Mouse (Mus musculus) lung, postnatal 0 days (tissue): Measurements from ENCODE around the gene Gm5269.

Source experiments
- CTCF ChIP-seq: IDR thresholded peaks from 2 replicates; pipeline ENCODE4 v1.5.1; 2016; ENCODE audit warnings: antibody characterized with exemption, mild to moderate bottlenecking
- EP300 ChIP-seq: IDR thresholded peaks from 2 replicates; pipeline ENCODE4 v1.6.1; 2016; ENCODE audit warnings: antibody characterized with exemption, mild to moderate bottlenecking, control low read depth

DNA sequence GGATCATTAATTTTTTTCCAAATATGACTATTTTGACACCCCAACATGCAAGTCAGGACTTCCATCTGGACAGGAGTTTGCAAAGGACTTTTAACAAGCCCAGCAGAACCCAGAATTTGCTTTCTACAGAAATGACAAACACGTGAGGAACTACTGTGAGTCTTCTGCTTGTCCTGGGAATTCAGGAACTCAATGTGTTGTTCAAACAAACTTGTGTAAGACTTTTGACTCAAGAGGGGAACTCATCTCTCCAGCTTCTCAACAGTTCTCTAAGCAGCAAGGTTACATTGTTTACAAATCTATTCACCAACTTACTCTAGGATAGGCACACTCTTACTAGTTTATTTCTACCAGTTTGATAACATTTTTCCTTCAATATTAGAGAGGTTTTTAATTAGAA lies 32.0 kb downstream of the Gm5269 start:
- TF ChIP-seq CTCF (no peak), EP300 (no peak)
